Mouse (Mus musculus): ENCODE measurements around the gene Rfx3.

GRCm38 (mm10) chr19:28003474-28003873, 7.5 kb downstream of the Rfx3 start:
- TF ChIP-seq HCFC1 (IDR thresholded peaks at IDR 0.05; ENCODE audit: borderline replicate concordance, insufficient read depth, low read length), result no peak
- no peak for TF ChIP-seq CHD2 (IDR thresholded peaks at IDR 0.05; ENCODE audit: low read depth, low read length)
- no peak for TF ChIP-seq ZC3H11A (IDR thresholded peaks at IDR 0.05; ENCODE audit: borderline replicate concordance, low read depth, low read length)
- no peak for TF ChIP-seq MAFK (IDR thresholded peaks at IDR 0.05; ENCODE audit: insufficient read depth, low read depth, low read length)
- no peak for TF ChIP-seq ZNF384 (IDR thresholded peaks at IDR 0.05; ENCODE audit: low read depth, low read length)
